Mouse (Mus musculus) hindbrain, embryonic 11.5 days (tissue): ENCODE data around the gene Tmem120b. TPM values are rescaled to one million over a fixed set of nuclear protein-coding genes. Genes with fewer than 3 reads are reported as not detected.
A peak's percentile ranks its signal among the peaks of the same experiment; 100 is the strongest.

Experiments used
- ATAC-seq: fragments of 200-750 bp; cut with Nextera tagmentation; 2 replicates; pipeline ENCODE4 v1.8.0; 2017; ENCODE audit warnings: mild to moderate bottlenecking, moderate TSS enrichment, moderate library complexity; ENCODE audit not compliant: low FRiP score
- DNase-seq: peaks from one replicate; pipeline ENCODE4 v3.0.0-alpha.2; 2015; ENCODE audit warnings: low spot score
- H3K27ac ChIP-seq: fragments of 300-500 bp; sonication (generic); 2 replicates; pipeline ENCODE4 v1.5.1; 2014; ENCODE audit warnings: mild to moderate bottlenecking, low read depth, low read length
- H3K27me3 ChIP-seq: fragments of 300-500 bp; sonication (generic); 2 replicates; pipeline ENCODE4 v1.6.1; 2014; ENCODE audit warnings: mild to moderate bottlenecking, low read length, moderate library complexity, mixed read lengths; ENCODE audit not compliant: control insufficient read depth, insufficient read depth
- H3K36me3 ChIP-seq: fragments of 300-500 bp; sonication (generic); 2 replicates; pipeline ENCODE4 v1.6.1; 2014; ENCODE audit warnings: mild to moderate bottlenecking, low read length, moderate library complexity, mixed read lengths; ENCODE audit not compliant: control insufficient read depth, insufficient read depth
- H3K4me1 ChIP-seq: fragments of 300-500 bp; sonication (generic); replicated peaks from 2 replicates; pipeline ENCODE4 v1.6.1; 2014; ENCODE audit warnings: low read length, mixed read lengths; ENCODE audit not compliant: control insufficient read depth, insufficient read depth
- H3K4me2 ChIP-seq: fragments of 300-500 bp; sonication (generic); replicated peaks from 2 replicates; pipeline ENCODE4 v1.6.1; 2014; ENCODE audit warnings: mild to moderate bottlenecking, low read depth, low read length
- H3K4me3 ChIP-seq: fragments of 300-500 bp; sonication (generic); 2 replicates; pipeline ENCODE4 v1.5.1; 2014; ENCODE audit warnings: low read depth, low read length
- H3K9ac ChIP-seq: fragments of 300-500 bp; sonication (generic); 2 replicates; pipeline ENCODE4 v1.6.1; 2014; ENCODE audit warnings: low read depth, low read length
- H3K9me3 ChIP-seq: fragments of 300-500 bp; sonication (generic); 2 replicates; pipeline ENCODE4 v1.6.1; 2016; ENCODE audit warnings: low read length; ENCODE audit not compliant: control insufficient read depth
- WGBS: fragments of 180-500 bp; shearing (Covaris S2); extraction: QIAGEN DNeasy Blood & Tissue Kit; methylation state at CpG from one replicate; pipeline ENCODE4 v1.1.7; 2014; 5-methylcytosine and 5-hydroxymethylcytosine counted together
- polyA plus RNA-seq: library from polyadenylated mRNA; unstranded; fragments of >200 nt; fragmentation: Nextera tagmentation; extraction: Ambion mirVana; gene quantifications from 2 replicates; pipeline ENCODE4 v1.2.1, GENCODE M21; 2014

Gene Tmem120b
- polyA plus RNA-seq, 1 experiment from 2014 or later = 7.8 TPM

DNA sequence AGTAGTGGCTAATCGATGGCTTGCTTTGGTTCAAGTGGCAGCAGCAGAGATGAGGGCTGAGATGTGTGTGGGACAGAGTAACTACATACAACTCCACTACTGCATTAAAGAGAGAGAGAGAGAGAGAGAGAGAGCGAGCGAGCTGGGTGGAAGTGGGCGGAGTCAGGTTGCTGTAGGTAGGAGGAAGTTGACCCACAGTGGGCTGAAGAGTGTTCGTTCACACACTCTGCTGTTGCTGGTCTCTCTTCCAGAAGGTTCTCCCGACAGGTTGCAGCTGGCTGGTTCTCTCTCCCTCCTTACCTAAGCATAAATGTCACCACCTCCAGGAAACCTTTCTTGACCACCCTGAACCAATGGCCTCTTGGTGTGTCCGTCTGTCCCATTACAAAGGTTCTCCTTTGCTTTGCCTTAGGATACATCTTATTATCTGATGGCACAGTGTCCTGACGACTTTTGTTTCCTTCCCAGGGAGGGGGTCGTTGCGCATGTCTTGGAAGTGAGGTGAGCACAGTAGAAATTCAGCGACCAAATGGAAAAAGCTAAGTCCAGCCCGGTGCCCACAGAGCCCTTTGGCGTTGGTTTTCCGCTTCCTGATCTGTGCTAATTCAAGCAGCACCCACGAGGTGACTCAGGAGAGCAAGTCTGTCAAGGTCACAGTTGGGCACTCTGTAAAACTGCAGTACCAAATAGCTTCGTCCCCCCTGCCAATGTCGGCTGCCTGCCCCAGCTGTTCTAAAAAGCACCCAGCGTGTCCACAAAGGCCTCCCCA lies 57.6 kb downstream of the Tmem120b start:
- ATAC-seq (no peak), DNase-seq (no peak)
- no peak overlapping the region for H3K4me2 ChIP-seq
- H3K4me3 ChIP-seq = no peak overlapping the region
- 0 out of 2 replicates have a peak, but pooled peaks cover 4% of the 10 kb centered on the region for H3K36me3 ChIP-seq
- H3K9me3 ChIP-seq = no peaks in the 10 kb centered on the region
- H3K4me1 ChIP-seq = no peaks in the 10 kb centered on the region
- H3K27me3 ChIP-seq = no peaks in the 10 kb centered on the region
- H3K9ac ChIP-seq = no peak overlapping the region
- 85% methylated on average over 18 of the region's 18 CpGs for WGBS
- H3K27ac ChIP-seq = no peak overlapping the region

- Histone ChIP-seq H3K27ac (no peak overlapping the region), H3K4me1 (no peaks in the 10 kb centered on the region), H3K9me3 (no peaks in the 10 kb centered on the region), H3K4me2 (no peak overlapping the region), H3K9ac (no peak overlapping the region), H3K36me3 (0 out of 2 replicates have a peak, but pooled peaks cover 4% of the 10 kb centered on the region), H3K4me3 (no peak overlapping the region), H3K27me3 (no peaks in the 10 kb centered on the region)
- WGBS = 85% methylated on average over 6 of the region's 6 CpGs
- DNase-seq (no peak), ATAC-seq (no peak)
Observed at GRCm38 (mm10) chr5:123127031-123127430, 58.8 kb downstream of the Tmem120b start.

DNA sequence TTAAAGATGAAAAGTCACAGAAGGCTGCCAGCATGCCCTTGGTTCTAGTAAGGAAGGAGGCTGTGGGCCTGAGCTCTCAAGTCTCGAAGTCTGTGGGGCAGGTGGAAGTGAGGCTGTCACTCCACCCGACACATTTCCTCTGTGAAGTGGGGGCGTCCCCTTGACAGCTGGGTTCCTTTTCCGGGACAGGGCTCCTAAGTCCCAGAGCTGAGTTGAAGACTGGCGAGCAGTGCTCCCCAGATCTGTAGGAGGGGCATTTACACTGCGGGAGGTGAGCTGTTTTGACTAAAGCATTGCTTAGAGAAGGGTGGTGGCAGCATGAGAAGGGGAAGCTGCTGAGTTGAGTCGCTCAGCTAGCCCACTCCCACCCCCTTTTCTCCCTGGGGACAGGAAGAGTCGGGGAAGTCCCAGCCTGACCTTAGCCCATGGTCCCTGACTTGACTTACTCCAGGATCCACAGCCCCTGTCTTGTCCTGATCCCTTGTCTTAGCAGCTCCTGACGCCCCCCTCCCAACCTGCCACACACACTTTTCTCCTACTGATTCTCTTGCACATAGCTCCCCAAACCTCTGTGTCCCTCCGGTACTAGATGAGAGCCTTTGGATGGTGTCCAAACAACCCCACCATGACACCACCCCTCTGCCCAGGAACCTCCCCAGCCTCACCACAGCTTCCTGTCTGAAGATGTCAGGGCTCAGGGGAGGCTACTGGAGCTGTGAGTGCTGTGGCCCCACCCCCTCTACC lies 60.4 kb downstream of the Tmem120b start:
- Histone ChIP-seq H3K36me3 (no peaks in the 10 kb centered on the region), H3K4me3 (no peak overlapping the region), H3K9me3 (no peaks in the 10 kb centered on the region), H3K27ac (no peak overlapping the region), H3K27me3 (no peaks in the 10 kb centered on the region), H3K4me1 (peaks cover 4% of the 10 kb centered on the region; the same call in 1 of the 2 replicates), H3K4me2 (no peak overlapping the region), H3K9ac (no peak overlapping the region)
- ATAC-seq (no peak), DNase-seq (no peak)
- WGBS = 56% methylated on average over 10 of the region's 10 CpGs

GRCm38 (mm10) chr5:123129170-123129757 lies 61.0 kb downstream of the Tmem120b start:
- DNase-seq (no peak), ATAC-seq (no peak)
- H3K27ac ChIP-seq = no peak overlapping the region
- H3K27me3 ChIP-seq = no peaks in the 10 kb centered on the region
- peaks cover 7% of the 10 kb centered on the region for H3K4me1 ChIP-seq
- no peak overlapping the region for H3K4me3 ChIP-seq
- no peaks in the 10 kb centered on the region for H3K9me3 ChIP-seq
- H3K4me2 ChIP-seq = no peak overlapping the region
- 90% methylated on average over 10 of the region's 10 CpGs for WGBS
- H3K36me3 ChIP-seq = no peaks in the 10 kb centered on the region
- H3K9ac ChIP-seq = no peak overlapping the region

GRCm38 (mm10) chr5:123130030-123130813 lies 62.0 kb downstream of the Tmem120b start:
- ATAC-seq (no peak), DNase-seq (no peak)
- H3K9ac ChIP-seq = no peak overlapping the region
- H3K27ac ChIP-seq = no peak overlapping the region
- no peak overlapping the region for H3K4me2 ChIP-seq
- H3K4me3 ChIP-seq = no peak overlapping the region
- H3K4me1 ChIP-seq = peaks cover 15% of the 10 kb centered on the region
- no peaks in the 10 kb centered on the region for H3K27me3 ChIP-seq
- no peaks in the 10 kb centered on the region for H3K36me3 ChIP-seq
- 87% methylated on average over 9 of the region's 9 CpGs for WGBS
- no peaks in the 10 kb centered on the region for H3K9me3 ChIP-seq

- H3K4me3 ChIP-seq = no peak overlapping the region
- H3K4me2 ChIP-seq = no peak overlapping the region
- no peak overlapping the region for H3K9ac ChIP-seq
- H3K4me1 ChIP-seq = peaks cover 19% of the 10 kb centered on the region
- DNase-seq (no peak), ATAC-seq (no peak)
- H3K27me3 ChIP-seq = no peaks in the 10 kb centered on the region
- H3K36me3 ChIP-seq = no peaks in the 10 kb centered on the region
- no peaks in the 10 kb centered on the region for H3K9me3 ChIP-seq
- 89% methylated on average over 5 of the region's 5 CpGs for WGBS
- no peak overlapping the region for H3K27ac ChIP-seq
Observed at GRCm38 (mm10) chr5:123130814-123131148, 62.6 kb downstream of the Tmem120b start.

- Histone ChIP-seq H3K27me3 (no peaks in the 10 kb centered on the region), H3K4me3 (peak within 1 kb of the TSS; percentile 24), H3K27ac (peak within 1 kb of the TSS; percentile 43; the same call in 1 of the 2 replicates), H3K9me3 (no peaks in the 10 kb centered on the region), H3K4me2 (peak within 1 kb of the TSS; percentile 46), H3K9ac (peak within 1 kb of the TSS; percentile 50; the same call in 1 of the 2 replicates), H3K36me3 (no peaks in the 10 kb centered on the region), H3K4me1 (peaks cover 32% of the 10 kb centered on the region)
- ATAC-seq (peak; percentile 50), DNase-seq (peak; percentile 83)
- WGBS = 3% methylated on average over 43 of the region's 44 CpGs
Observed at GRCm38 (mm10) chr5:123132308-123133071, 64.3 kb downstream of the Tmem120b start, which contains the start of gene Rhof. Gene Rhof, minus strand, starts transcription at chr5:123132692.
